Mouse (Mus musculus): ENCODE results near the gene Aplp2.

DNA sequence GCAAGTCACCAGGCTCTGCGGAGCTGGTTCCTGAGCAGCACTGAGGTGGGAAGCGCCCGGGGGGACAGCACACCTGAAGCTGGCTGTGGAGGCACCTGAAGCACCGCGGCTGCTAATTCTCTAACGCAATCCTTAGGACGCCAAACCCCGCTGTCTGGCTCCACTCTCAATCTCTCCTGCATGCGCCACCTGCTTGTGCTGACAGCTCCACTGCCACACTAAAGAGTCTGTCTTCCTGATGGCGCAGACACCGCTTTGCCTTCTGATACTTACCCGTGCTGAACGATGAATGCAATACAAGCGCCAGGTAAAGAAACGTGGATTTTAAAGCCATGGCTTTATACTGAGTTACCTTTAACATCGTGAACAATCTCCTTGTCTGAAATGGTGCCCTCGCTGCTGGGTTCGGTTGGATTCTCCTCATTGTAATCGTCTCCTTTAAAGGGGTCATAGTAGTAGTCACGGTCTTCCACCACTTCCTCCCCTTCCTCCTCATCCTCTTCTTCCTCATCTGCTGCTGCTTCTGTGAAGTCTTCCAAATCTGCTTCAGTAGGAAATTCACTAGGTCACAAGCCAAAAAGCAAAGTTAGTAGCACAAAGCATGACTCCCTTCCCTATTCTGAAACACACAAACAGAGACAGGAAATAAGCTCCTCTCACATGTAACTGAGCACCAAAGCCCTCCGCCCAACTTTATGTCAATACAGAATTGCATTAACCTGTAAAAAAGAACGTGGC lies 43.1 kb downstream of the Aplp2 start:
- TF ChIP-seq CTCF (IDR thresholded peaks at IDR 0.05; ENCODE audit: low read depth) (no peak), EP300 (IDR thresholded peaks at IDR 0.05; ENCODE audit: low read depth) (no peak)
